Mouse (Mus musculus): ENCODE measurements around the gene Iqsec3.

DNA sequence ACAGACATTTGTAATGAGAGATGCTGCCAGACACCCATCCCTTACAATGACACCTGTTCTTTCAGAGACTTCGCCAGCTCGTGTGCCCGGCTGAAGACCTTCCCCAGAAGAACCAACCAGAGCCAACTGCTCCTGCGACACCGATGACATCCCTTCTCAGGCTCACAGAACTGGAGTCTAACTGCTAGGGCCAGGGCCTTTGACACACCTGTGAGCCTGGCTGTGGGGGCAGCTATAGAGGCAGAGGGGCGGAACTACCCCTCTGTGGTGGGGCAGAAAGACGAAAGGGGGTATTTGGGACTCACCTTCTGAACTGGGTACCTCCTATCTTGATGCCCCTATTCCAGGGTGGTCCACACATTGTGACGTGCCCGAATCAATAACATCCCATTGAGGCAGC lies 136.2 kb downstream of the Iqsec3 start:
- TF ChIP-seq CTCF (IDR thresholded peaks at IDR 0.05; ENCODE audit: extremely low read depth, insufficient read length, insufficient replicate concordance, low read depth, low read length) (no peak), POLR2A (IDR thresholded peaks at IDR 0.05; ENCODE audit: low read depth, low read length) (no peak)

Data from small intestine, adult 2 months (tissue).